Mouse (Mus musculus): ENCODE results near the gene Vps45.
"Not testable (repeated sequence)": the region's sequence is repeated elsewhere in the genome, so short reads cannot be mapped to it uniquely, and the experiment has no call there.

GRCm38 (mm10) chr3:95954648-95955173, 103.6 kb downstream of the Vps45 start:
- not testable (repeated sequence) for TF ChIP-seq CTCF, EP300 (IDR thresholded peaks at IDR 0.05; ENCODE audit: low read depth)

All from liver, embryonic 14.5 days (tissue).